In genomic region chr19:45159991-45160390, GRCm38 (mm10) we compare ENCODE assay signal across 41 mouse cellular contexts. TPM values are rescaled to one million over a fixed set of nuclear protein-coding genes. Genes with fewer than 3 reads are reported as not detected.
"Had no signal": no experiment of that assay in that cellular context is flagged by ENCODE, and none has a peak within 500 bp of the region (broad histone marks: within the 10 kb centered on the region; RNA-seq: fewer than 3 reads in every experiment).

No protein-coding gene starts in this region.

- H3K4me2 ChIP-seq: limb, embryonic 12.5 days; limb, embryonic 13.5 days; lung, embryonic 14.5 days; midbrain, embryonic 12.5 days; midbrain, embryonic 13.5 days; midbrain, embryonic 15.5 days; neural tube, embryonic 12.5 days had no signal

- H3K27ac ChIP-seq: limb, embryonic 10.5 days; limb, embryonic 12.5 days; limb, embryonic 13.5 days; limb, embryonic 15.5 days; liver, embryonic 12.5 days; liver, embryonic 13.5 days; liver, embryonic 14.5 days; liver, embryonic 15.5 days; lung, embryonic 15.5 days; macrophage; midbrain, embryonic 10.5 days; midbrain, embryonic 12.5 days; midbrain, embryonic 13.5 days; midbrain, embryonic 15.5 days; neural tube, embryonic 12.5 days had no signal

- DNase-seq: left cerebral cortex, postnatal 4 days; liver; liver, embryonic 13.5 days; liver, postnatal 0 days; lung, adult 18-20 months; lung, adult 2 months; lung, embryonic 14.5 days; lung, postnatal 10 days; lung, postnatal 14 days; lung, postnatal 36 days; lung, postnatal 4 days; midbrain, embryonic 14.5 days had no signal

- ATAC-seq: liver, embryonic 12.5 days; liver, postnatal 0 days; lung, postnatal 0 days; midbrain, embryonic 15.5 days had no signal

- H3K9ac ChIP-seq: limb, embryonic 12.5 days; limb, embryonic 13.5 days; limb, embryonic 15.5 days; liver, embryonic 12.5 days; liver, embryonic 13.5 days; liver, embryonic 14.5 days; liver, embryonic 15.5 days; lung, embryonic 14.5 days; lung, embryonic 15.5 days; midbrain, embryonic 12.5 days; midbrain, embryonic 13.5 days; midbrain, embryonic 15.5 days; neural tube, embryonic 12.5 days had no signal

- H3K36me3 ChIP-seq: limb, embryonic 10.5 days; limb, embryonic 12.5 days; limb, embryonic 13.5 days; limb, embryonic 15.5 days; liver, embryonic 12.5 days; liver, embryonic 13.5 days; liver, embryonic 15.5 days; lung, embryonic 15.5 days; midbrain, embryonic 10.5 days; midbrain, embryonic 12.5 days; midbrain, embryonic 13.5 days; midbrain, embryonic 15.5 days; neural tube, embryonic 12.5 days had no signal

- H3K4me1 ChIP-seq: liver, embryonic 12.5 days; midbrain, embryonic 12.5 days; midbrain, embryonic 13.5 days; midbrain, embryonic 15.5 days; neural tube, embryonic 12.5 days had no signal

- H3K4me3 ChIP-seq: limb, embryonic 10.5 days; limb, embryonic 12.5 days; limb, embryonic 15.5 days; liver, embryonic 12.5 days; liver, embryonic 13.5 days; liver, embryonic 15.5 days; lung, embryonic 15.5 days; midbrain, embryonic 10.5 days; midbrain, embryonic 12.5 days; midbrain, embryonic 13.5 days; midbrain, embryonic 15.5 days; myocyte; neural tube, embryonic 12.5 days had no signal

- H3K9me3 ChIP-seq: limb, embryonic 10.5 days; limb, embryonic 12.5 days; limb, embryonic 13.5 days; limb, embryonic 15.5 days; liver, embryonic 12.5 days; liver, embryonic 13.5 days; liver, embryonic 15.5 days; lung, embryonic 15.5 days; megakaryocyte, embryonic 14.5 days; midbrain, embryonic 10.5 days; midbrain, embryonic 12.5 days; midbrain, embryonic 13.5 days; midbrain, embryonic 15.5 days; neural tube, embryonic 12.5 days had no signal

RNA-seq across cellular contexts. Expression of gene Tlx1, which starts 9.5 kb away (rescaled TPM):
- total RNA-seq: left cerebral cortex, adult 8-10 months; left cerebral cortex, postnatal 10 days; left cerebral cortex, postnatal 14 days; left cerebral cortex, postnatal 25 days; left cerebral cortex, postnatal 36 days; left cerebral cortex, postnatal 4 days; liver, adult 2 months; megakaryocyte progenitor cell, adult 5-6 weeks; megakaryocyte, adult 5-6 weeks; megakaryocyte-erythroid progenitor cell, adult 5-6 weeks; midbrain, postnatal 0 days; monocyte, adult 5-6 weeks had no signal
- polyA plus RNA-seq: liver, embryonic 12.5 days; liver, embryonic 13.5 days; liver, embryonic 15.5 days; liver, postnatal 0 days; lung, adult 2 months; lung, embryonic 14.5 days; lung, embryonic 15.5 days; lung, embryonic 16.5 days; lung, postnatal 0 days; macrophage; midbrain, embryonic 14.5 days; midbrain, embryonic 15.5 days; midbrain, postnatal 0 days; myocyte had no signal
